21 mouse cellular contexts compared by ENCODE assay signal in the genomic region with DNA sequence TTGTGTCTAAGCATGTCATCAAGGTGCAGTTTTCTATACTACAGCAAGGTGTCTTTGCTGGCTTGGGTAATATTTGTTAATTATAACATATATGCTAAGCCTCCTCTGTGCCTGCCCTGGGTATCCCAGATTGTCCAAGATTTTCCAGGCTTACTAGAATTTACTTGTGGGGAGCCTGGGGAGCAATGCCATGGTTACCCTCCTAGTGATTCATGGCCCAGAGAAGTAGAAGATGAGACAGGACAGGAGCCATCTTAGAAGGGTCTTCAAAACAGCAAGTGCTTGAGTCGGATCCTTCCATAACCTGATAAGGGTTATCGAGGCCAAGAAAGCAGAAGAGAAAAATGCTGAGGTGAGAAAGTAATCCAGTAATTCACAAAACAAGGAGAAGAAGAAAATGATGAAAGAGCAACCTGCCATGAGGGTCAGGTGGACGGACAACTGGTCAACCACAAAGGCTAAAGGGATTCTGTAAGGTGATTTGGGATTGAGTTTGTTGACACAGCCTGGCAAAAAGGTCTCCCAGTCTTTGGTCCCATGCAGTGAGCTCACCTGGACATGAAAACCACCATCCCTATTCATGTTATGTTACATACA. TPM values are rescaled to one million over a fixed set of nuclear protein-coding genes. Genes with fewer than 3 reads are reported as not detected.
A peak's percentile ranks its signal among the peaks of the same experiment; 100 is the strongest.
DNase-seq lines count a peak whose midpoint lies in the region; ATAC-seq lines count a peak whose summit lies in the region.
"Had no signal": no experiment of that assay in that cellular context is flagged by ENCODE, and none has a peak within 500 bp of the region (broad histone marks: within the 10 kb centered on the region; RNA-seq: fewer than 3 reads in every experiment).

No protein-coding gene starts in this region.

- no peak overlapping the region for H3K27ac ChIP-seq in intestine, embryonic 14.5 days (ENCODE audit: low read depth)
- no peak overlapping the region for H3K27ac ChIP-seq in intestine, embryonic 16.5 days (ENCODE audit: low read length)
- H3K27ac ChIP-seq: embryonic facial prominence, embryonic 15.5 days; gastrocnemius, adult 2 months; layer of hippocampus, adult 2 months; stomach, embryonic 15.5 days had no signal

- WGBS in intestine, embryonic 14.5 days, result 58% methylated on average over 3 of the region's 3 CpGs
- 65% methylated on average over 3 of the region's 3 CpGs for WGBS in intestine, embryonic 16.5 days

- no peak overlapping the region for H3K9ac ChIP-seq in intestine, embryonic 14.5 days (ENCODE audit: low read length)
- no peak overlapping the region for H3K9ac ChIP-seq in intestine, embryonic 16.5 days (ENCODE audit: low read depth, low read length)
- H3K9ac ChIP-seq: embryonic facial prominence, embryonic 15.5 days; stomach, embryonic 15.5 days had no signal

- peak; percentile 3 for DNase-seq in embryo, embryonic 10 days (ENCODE audit: low spot score)
- DNase-seq in embryo, embryonic 10.5 days (ENCODE audit: low spot score), result no peak
- peak; percentile 53 for DNase-seq in intestine, embryonic 14.5 days (ENCODE audit: low spot score)
- DNase-seq in spleen, postnatal 10 days (ENCODE audit: low spot score in 2 of 2), result peak; percentile 5 to 15
- no peak for DNase-seq in spleen, postnatal 14 days (ENCODE audit: low spot score in 2 of 2)
- DNase-seq in adrenal gland, adult 18-20 months (ENCODE audit: low spot score in 2 of 2), result no peak
- DNase-seq in cerebellum, adult 9-10 months, result no peak
- DNase-seq: kidney, adult 11 months; retina, postnatal 1 day had no signal

- H3K4me2 ChIP-seq in intestine, embryonic 14.5 days (ENCODE audit: low read length), result no peak overlapping the region
- H3K4me2 ChIP-seq in intestine, embryonic 16.5 days (ENCODE audit: low read depth, low read length), result no peak overlapping the region
- H3K4me2 ChIP-seq: embryonic facial prominence, embryonic 15.5 days; heart, embryonic 11.5 days; stomach, embryonic 15.5 days had no signal

- H3K9me3 ChIP-seq in intestine, embryonic 14.5 days (ENCODE audit: control insufficient read depth, low read length), result peaks cover 41% of the 10 kb centered on the region
- peaks cover 27% of the 10 kb centered on the region for H3K9me3 ChIP-seq in intestine, embryonic 16.5 days (ENCODE audit: control insufficient read depth, low read length)
- H3K9me3 ChIP-seq: stomach, embryonic 15.5 days had no signal

- H3K27me3 ChIP-seq in intestine, embryonic 14.5 days (replicated peaks; ENCODE audit: control insufficient read depth, insufficient read depth, low read length), result no peaks in the 10 kb centered on the region
- no peaks in the 10 kb centered on the region for H3K27me3 ChIP-seq in intestine, embryonic 16.5 days (replicated peaks; ENCODE audit: control insufficient read depth, insufficient read depth, low read length)
- H3K27me3 ChIP-seq: embryonic facial prominence, embryonic 15.5 days; stomach, embryonic 15.5 days had no signal

- H3K4me1 ChIP-seq in intestine, embryonic 14.5 days (replicated peaks; ENCODE audit: control insufficient read depth, insufficient read depth, low read length), result no peaks in the 10 kb centered on the region
- H3K4me1 ChIP-seq in intestine, embryonic 16.5 days (ENCODE audit: control insufficient read depth, insufficient read depth, low read length), result no peaks in the 10 kb centered on the region
- H3K4me1 ChIP-seq: embryonic facial prominence, embryonic 15.5 days; stomach, embryonic 15.5 days had no signal

- no peaks in the 10 kb centered on the region for H3K36me3 ChIP-seq in intestine, embryonic 14.5 days (ENCODE audit: control insufficient read depth, insufficient read depth, low read length)
- no peaks in the 10 kb centered on the region for H3K36me3 ChIP-seq in intestine, embryonic 16.5 days (ENCODE audit: control insufficient read depth, insufficient read depth, low read length)
- H3K36me3 ChIP-seq: embryonic facial prominence, embryonic 15.5 days; stomach, embryonic 15.5 days had no signal

- H3K4me3 ChIP-seq in intestine, embryonic 14.5 days (ENCODE audit: low read depth, low read length), result no peak overlapping the region
- no peak overlapping the region for H3K4me3 ChIP-seq in intestine, embryonic 16.5 days (ENCODE audit: low read length)
- H3K4me3 ChIP-seq: embryonic facial prominence, embryonic 15.5 days; gastrocnemius, adult 2 months; layer of hippocampus, adult 2 months; megakaryocyte, embryonic 14.5 days; stomach, embryonic 15.5 days had no signal

- ATAC-seq in intestine, embryonic 14.5 days (replicated peaks; ENCODE audit: low FRiP score, low TSS enrichment, low read depth), result no peak
- ATAC-seq in intestine, embryonic 16.5 days, result no peak
- ATAC-seq: forebrain, embryonic 14.5 days had no signal

RNA-seq across cellular contexts. Expression of a gene that starts 14.0 kb away (rescaled TPM):
- polyA plus RNA-seq in intestine, embryonic 14.5 days (2014; fragmentation: Nextera tagmentation; extraction: Ambion mirVana), result not detected in 2 replicates
- polyA plus RNA-seq in intestine, embryonic 16.5 days (2015; fragmentation: Nextera tagmentation; extraction: Ambion mirVana), result not detected in 2 replicates
- not detected for total RNA-seq in adrenal gland, adult 18-20 months (2021)
- total RNA-seq: common myeloid progenitor, adult 5-6 weeks; gastrocnemius, adult 2 months; hematopoietic stem cell, adult 5-6 weeks; neutrophil, adult 5-6 weeks had no signal
- polyA plus RNA-seq: forebrain, embryonic 14.5 days; limb, embryonic 14.5 days; stomach, embryonic 15.5 days had no signal

RNA-seq across cellular contexts. Expression of a gene that starts 14.1 kb away (rescaled TPM):
- polyA plus RNA-seq in intestine, embryonic 14.5 days (2014; fragmentation: Nextera tagmentation; extraction: Ambion mirVana), result 182 and 203 TPM in 2 replicates
- polyA plus RNA-seq in intestine, embryonic 16.5 days (2015; fragmentation: Nextera tagmentation; extraction: Ambion mirVana), result 135 and 141 TPM in 2 replicates
- total RNA-seq in adrenal gland, adult 18-20 months (2021), result 10 to 100 TPM; 21.7 to 27.4 TPM

Comparison
In these comparisons a context has a peak if more than half of its experiments do, and no peak if none do; other contexts are left out.
1. DNase-seq: peak in embryo, embryonic 10 days (single experiment), intestine, embryonic 14.5 days (single experiment) and spleen, postnatal 10 days (2 of 2); none in embryo, embryonic 10.5 days (single experiment), spleen, postnatal 14 days (0 of 2), adrenal gland, adult 18-20 months (0 of 2) and cerebellum, adult 9-10 months (single experiment).